Mouse (Mus musculus): ENCODE results near the gene Ndufv2. TPM values are rescaled to one million over a fixed set of nuclear protein-coding genes. Genes with fewer than 3 reads are reported as not detected.
"Not testable (repeated sequence)": the region's sequence is repeated elsewhere in the genome, so short reads cannot be mapped to it uniquely, and the experiment has no call there.

Gene Ndufv2
- total RNA-seq, 1 experiment from 2014 or later, result 97.5 TPM

GRCm38 (mm10) chr17:66092065-66092464 lies 9.3 kb downstream of the Ndufv2 start:
- ATAC-seq (replicated peaks; ENCODE audit: insufficient number of reproducible peaks, low FRiP score, low TSS enrichment, poor library complexity, severe bottlenecking), result no peak

GRCm38 (mm10) chr17:66091392-66091791 lies 10.0 kb downstream of the Ndufv2 start:
- no peak for ATAC-seq (replicated peaks; ENCODE audit: insufficient number of reproducible peaks, low FRiP score, low TSS enrichment, poor library complexity, severe bottlenecking)

- no peak for ATAC-seq (replicated peaks; ENCODE audit: insufficient number of reproducible peaks, low FRiP score, low TSS enrichment, poor library complexity, severe bottlenecking)
Observed at GRCm38 (mm10) chr17:66090251-66090650, 11.1 kb downstream of the Ndufv2 start.

GRCm38 (mm10) chr17:66085038-66085437 lies 16.3 kb downstream of the Ndufv2 start:
- no peak for ATAC-seq (replicated peaks; ENCODE audit: insufficient number of reproducible peaks, low FRiP score, low TSS enrichment, poor library complexity, severe bottlenecking)

- no peak for ATAC-seq (replicated peaks; ENCODE audit: insufficient number of reproducible peaks, low FRiP score, low TSS enrichment, poor library complexity, severe bottlenecking)
Observed at GRCm38 (mm10) chr17:66084486-66084885, 16.9 kb downstream of the Ndufv2 start.

GRCm38 (mm10) chr17:66077437-66077850 lies 23.9 kb downstream of the Ndufv2 start:
- peak; percentile 27 for ATAC-seq (replicated peaks; ENCODE audit: insufficient number of reproducible peaks, low FRiP score, low TSS enrichment, poor library complexity, severe bottlenecking)

- ATAC-seq (replicated peaks; ENCODE audit: insufficient number of reproducible peaks, low FRiP score, low TSS enrichment, poor library complexity, severe bottlenecking), result peak; percentile 77
Observed at GRCm38 (mm10) chr17:66076934-66077333, 24.4 kb downstream of the Ndufv2 start, which contains the start of gene Ankrd12. Ankrd12 (minus strand) TSS chr17:66077089.

GRCm38 (mm10) chr17:66076174-66076927 lies 25.0 kb downstream of the Ndufv2 start:
- ATAC-seq (replicated peaks; ENCODE audit: insufficient number of reproducible peaks, low FRiP score, low TSS enrichment, poor library complexity, severe bottlenecking), result peak; percentile 52; the same call in 1 of the 2 replicates

- ATAC-seq (replicated peaks; ENCODE audit: insufficient number of reproducible peaks, low FRiP score, low TSS enrichment, poor library complexity, severe bottlenecking), result no peak
Observed at GRCm38 (mm10) chr17:66075827-66076173, 25.6 kb downstream of the Ndufv2 start.

GRCm38 (mm10) chr17:66073971-66074370 lies 27.4 kb downstream of the Ndufv2 start:
- no peak for ATAC-seq (replicated peaks; ENCODE audit: insufficient number of reproducible peaks, low FRiP score, low TSS enrichment, poor library complexity, severe bottlenecking)

GRCm38 (mm10) chr17:66069036-66069435 lies 32.3 kb downstream of the Ndufv2 start:
- not testable (repeated sequence) for ATAC-seq (replicated peaks; ENCODE audit: insufficient number of reproducible peaks, low FRiP score, low TSS enrichment, poor library complexity, severe bottlenecking)

GRCm38 (mm10) chr17:66065115-66065514 lies 36.2 kb downstream of the Ndufv2 start:
- ATAC-seq (replicated peaks; ENCODE audit: insufficient number of reproducible peaks, low FRiP score, low TSS enrichment, poor library complexity, severe bottlenecking), result no peak

- no peak for ATAC-seq (replicated peaks; ENCODE audit: insufficient number of reproducible peaks, low FRiP score, low TSS enrichment, poor library complexity, severe bottlenecking)
Observed at GRCm38 (mm10) chr17:66061241-66061938, 40.0 kb downstream of the Ndufv2 start.

GRCm38 (mm10) chr17:66058160-66058559 lies 43.2 kb downstream of the Ndufv2 start:
- peak; percentile 27; the same call in 1 of the 2 replicates for ATAC-seq (replicated peaks; ENCODE audit: insufficient number of reproducible peaks, low FRiP score, low TSS enrichment, poor library complexity, severe bottlenecking)

- ATAC-seq (replicated peaks; ENCODE audit: insufficient number of reproducible peaks, low FRiP score, low TSS enrichment, poor library complexity, severe bottlenecking), result no peak
Observed at GRCm38 (mm10) chr17:66057145-66057544, 44.2 kb downstream of the Ndufv2 start.

- ATAC-seq (replicated peaks; ENCODE audit: insufficient number of reproducible peaks, low FRiP score, low TSS enrichment, poor library complexity, severe bottlenecking), result no peak
Observed at GRCm38 (mm10) chr17:66053349-66053748, 48.0 kb downstream of the Ndufv2 start.

GRCm38 (mm10) chr17:66048795-66049194 lies 52.6 kb downstream of the Ndufv2 start:
- no peak for ATAC-seq (replicated peaks; ENCODE audit: insufficient number of reproducible peaks, low FRiP score, low TSS enrichment, poor library complexity, severe bottlenecking)

- no peak for ATAC-seq (replicated peaks; ENCODE audit: insufficient number of reproducible peaks, low FRiP score, low TSS enrichment, poor library complexity, severe bottlenecking)
Observed at GRCm38 (mm10) chr17:66048199-66048598, 53.2 kb downstream of the Ndufv2 start.

GRCm38 (mm10) chr17:66043679-66044078 lies 57.7 kb downstream of the Ndufv2 start:
- not testable (repeated sequence) for ATAC-seq (replicated peaks; ENCODE audit: insufficient number of reproducible peaks, low FRiP score, low TSS enrichment, poor library complexity, severe bottlenecking)

GRCm38 (mm10) chr17:66041020-66041419 lies 60.3 kb downstream of the Ndufv2 start:
- ATAC-seq (replicated peaks; ENCODE audit: insufficient number of reproducible peaks, low FRiP score, low TSS enrichment, poor library complexity, severe bottlenecking), result no peak
